Mouse (Mus musculus): ENCODE data around the gene Smg8. TPM values are rescaled to one million over a fixed set of nuclear protein-coding genes. Genes with fewer than 3 reads are reported as not detected.

The Smg8 gene
- 21.0 and 23.2 TPM in 2 replicates for polyA plus RNA-seq (2014; fragmentation: Nextera tagmentation; extraction: Ambion mirVana)

DNA sequence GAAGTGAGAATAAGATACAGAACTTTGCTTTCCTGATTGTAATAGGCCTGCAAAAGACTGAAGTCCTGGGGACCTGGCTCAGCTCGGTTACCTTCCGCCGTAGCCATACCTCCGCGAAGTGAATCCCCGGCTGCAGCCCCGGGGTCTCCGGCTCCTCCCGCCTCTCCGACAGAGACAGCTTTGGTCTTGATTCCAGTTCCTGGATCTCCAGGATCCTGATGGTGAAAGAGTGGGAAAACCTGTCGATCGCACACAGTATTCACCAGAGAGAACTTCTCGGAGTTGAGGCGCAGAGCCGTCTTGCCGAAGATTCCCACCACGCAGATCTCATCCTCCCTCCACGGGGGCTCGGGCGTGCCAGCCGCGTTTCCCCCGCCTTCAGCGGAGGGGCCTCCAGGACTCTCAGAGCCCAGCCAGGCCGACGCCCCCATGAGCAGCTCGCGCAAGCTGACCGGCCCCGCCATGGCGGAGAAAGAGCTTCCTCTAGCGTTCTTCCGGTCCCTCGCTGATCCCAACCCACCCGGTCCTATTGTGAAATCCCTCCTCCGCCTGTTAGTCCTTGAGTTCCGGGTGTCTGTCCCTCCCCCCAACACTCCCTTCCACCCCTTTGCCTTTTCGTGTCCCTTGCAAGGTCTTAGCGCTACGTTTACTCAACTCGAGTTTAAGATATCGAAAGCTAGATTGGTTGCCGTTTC, at the start of gene Smg8:
Smg8 (minus strand) TSS at position 485 of the 695 bp plus-strand sequence.
- H3K9me3 ChIP-seq (ENCODE audit: control insufficient read depth, low read length) = no peaks in the 10 kb centered on the region
- WGBS = under 1% methylated on average over 43 of the region's 43 CpGs
- peak within 1 kb of the TSS; percentile 89 for H3K4me3 ChIP-seq (ENCODE audit: low read depth, low read length)
- H3K9ac ChIP-seq (ENCODE audit: low read length) = peak within 1 kb of the TSS; percentile 77
- peaks cover 22% of the 10 kb centered on the region for H3K4me1 ChIP-seq (replicated peaks; ENCODE audit: control insufficient read depth, insufficient read depth, low read length)
- H3K36me3 ChIP-seq (ENCODE audit: control insufficient read depth, insufficient read depth, low read length) = peaks cover 58% of the 10 kb centered on the region
- no peaks in the 10 kb centered on the region for H3K27me3 ChIP-seq (replicated peaks; ENCODE audit: control insufficient read depth, insufficient read depth, low read length)
- H3K4me2 ChIP-seq (ENCODE audit: low read length) = peak within 1 kb of the TSS; percentile 83
- peak within 1 kb of the TSS; percentile 69; the same call in 1 of the 2 replicates for H3K27ac ChIP-seq (ENCODE audit: low read depth)
- DNase-seq (ENCODE audit: low spot score) (peak; percentile 85), ATAC-seq (replicated peaks; ENCODE audit: low FRiP score, low TSS enrichment, low read depth) (peak; percentile 86)

DNA sequence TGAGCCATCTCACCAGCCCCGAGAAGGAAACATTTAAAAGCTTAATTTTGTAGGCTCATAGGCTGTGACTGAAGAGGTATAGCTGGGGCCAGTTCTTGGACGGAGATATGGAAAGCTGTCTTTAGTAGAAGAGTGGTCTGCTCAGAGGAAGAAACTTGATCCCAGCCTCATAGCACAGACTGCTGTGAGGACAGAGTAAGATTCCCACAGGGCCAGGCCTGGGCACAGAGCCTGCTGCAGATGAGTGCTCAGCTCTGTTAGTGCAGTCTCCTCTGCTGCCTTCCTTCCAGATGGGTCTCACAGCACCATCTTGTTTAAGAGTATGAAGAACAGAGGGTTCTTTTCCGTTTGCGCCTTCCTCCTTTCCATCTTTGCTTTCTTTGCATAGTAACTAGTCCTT, 49.7 kb upstream of the Smg8 start:
- Histone ChIP-seq H3K27me3 (replicated peaks; ENCODE audit: control insufficient read depth, insufficient read depth, low read length) (no peaks in the 10 kb centered on the region), H3K4me3 (ENCODE audit: low read depth, low read length) (no peak overlapping the region), H3K4me1 (replicated peaks; ENCODE audit: control insufficient read depth, insufficient read depth, low read length) (no peaks in the 10 kb centered on the region), H3K4me2 (ENCODE audit: low read length) (no peak overlapping the region), H3K36me3 (ENCODE audit: control insufficient read depth, insufficient read depth, low read length) (peaks cover 6% of the 10 kb centered on the region), H3K9me3 (ENCODE audit: control insufficient read depth, low read length) (no peaks in the 10 kb centered on the region), H3K9ac (ENCODE audit: low read length) (no peak overlapping the region), H3K27ac (ENCODE audit: low read depth) (no peak overlapping the region)
- ATAC-seq (replicated peaks; ENCODE audit: low FRiP score, low TSS enrichment, low read depth) = no peak
- WGBS = 91% methylated on average over 4 of the region's 4 CpGs
- DNase-seq (ENCODE audit: low spot score) = no peak

DNA sequence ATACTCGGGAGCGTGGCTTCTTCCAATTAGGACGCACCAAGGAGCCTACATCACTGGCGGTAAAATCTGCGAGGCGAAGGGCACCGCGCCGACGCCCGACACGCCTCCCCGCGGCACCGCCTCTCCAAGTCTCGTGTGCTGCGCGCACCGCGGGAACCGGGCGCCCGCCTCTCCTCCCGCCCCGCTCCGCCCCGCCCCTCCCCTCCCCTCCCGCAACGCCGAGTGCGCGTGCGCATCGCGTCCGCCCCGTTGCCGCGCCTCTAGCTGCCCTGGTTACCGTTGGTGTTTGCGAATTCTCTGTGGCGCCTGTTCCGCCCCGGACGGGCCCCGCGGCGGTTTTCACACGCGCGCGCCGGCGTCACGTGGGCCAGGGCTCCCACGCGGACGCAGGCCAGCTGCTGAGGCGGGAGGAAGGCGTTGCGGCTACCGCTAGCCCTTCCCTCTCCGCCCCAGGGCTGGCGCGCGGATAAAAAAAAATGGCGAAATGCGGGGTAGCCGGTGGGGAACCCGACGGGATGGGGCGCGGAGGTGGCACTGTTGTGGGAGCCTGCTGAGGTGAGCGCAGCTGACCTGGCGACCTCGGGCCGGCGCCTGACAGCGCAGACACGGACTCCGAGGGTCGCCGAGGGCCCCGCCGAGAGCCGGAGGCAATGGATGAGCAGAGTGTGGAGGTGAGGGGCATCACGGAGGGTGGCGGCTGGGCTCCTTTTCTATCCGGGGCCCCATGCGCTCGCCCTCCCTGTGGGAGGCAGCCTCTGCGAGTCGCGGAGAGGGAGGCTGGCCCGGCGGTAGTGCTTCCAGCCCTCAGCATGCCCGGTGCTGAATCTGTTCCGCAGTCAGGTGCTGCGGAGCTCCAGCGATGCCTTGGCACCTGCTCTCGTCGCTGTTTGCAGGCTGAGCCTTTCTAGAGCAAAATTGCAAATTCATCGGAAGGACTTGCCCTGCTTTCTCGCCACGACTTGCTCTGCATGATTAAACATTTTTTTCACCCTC, 40.5 kb upstream of the Smg8 start, which contains the start of gene Trim37:
Trim37 (plus strand) TSS at position 254 of the 993 bp plus-strand sequence.
- under 1% methylated on average over 99 of the region's 105 CpGs for WGBS
- H3K4me3 ChIP-seq (ENCODE audit: low read depth, low read length) = peak within 1 kb of the TSS; percentile 90
- H3K9me3 ChIP-seq (ENCODE audit: control insufficient read depth, low read length) = no peaks in the 10 kb centered on the region
- H3K4me1 ChIP-seq (replicated peaks; ENCODE audit: control insufficient read depth, insufficient read depth, low read length) = peaks cover 9% of the 10 kb centered on the region; the same call in 1 of the 2 replicates
- ATAC-seq (replicated peaks; ENCODE audit: low FRiP score, low TSS enrichment, low read depth) (peak; percentile 93), DNase-seq (ENCODE audit: low spot score) (peak; percentile 90)
- peak within 1 kb of the TSS; percentile 79 for H3K4me2 ChIP-seq (ENCODE audit: low read length)
- H3K9ac ChIP-seq (ENCODE audit: low read length) = peak within 1 kb of the TSS; percentile 83
- no peaks in the 10 kb centered on the region for H3K27me3 ChIP-seq (replicated peaks; ENCODE audit: control insufficient read depth, insufficient read depth, low read length)
- peak within 1 kb of the TSS; percentile 86 for H3K27ac ChIP-seq (ENCODE audit: low read depth)
- peaks cover 31% of the 10 kb centered on the region for H3K36me3 ChIP-seq (ENCODE audit: control insufficient read depth, insufficient read depth, low read length)

DNA sequence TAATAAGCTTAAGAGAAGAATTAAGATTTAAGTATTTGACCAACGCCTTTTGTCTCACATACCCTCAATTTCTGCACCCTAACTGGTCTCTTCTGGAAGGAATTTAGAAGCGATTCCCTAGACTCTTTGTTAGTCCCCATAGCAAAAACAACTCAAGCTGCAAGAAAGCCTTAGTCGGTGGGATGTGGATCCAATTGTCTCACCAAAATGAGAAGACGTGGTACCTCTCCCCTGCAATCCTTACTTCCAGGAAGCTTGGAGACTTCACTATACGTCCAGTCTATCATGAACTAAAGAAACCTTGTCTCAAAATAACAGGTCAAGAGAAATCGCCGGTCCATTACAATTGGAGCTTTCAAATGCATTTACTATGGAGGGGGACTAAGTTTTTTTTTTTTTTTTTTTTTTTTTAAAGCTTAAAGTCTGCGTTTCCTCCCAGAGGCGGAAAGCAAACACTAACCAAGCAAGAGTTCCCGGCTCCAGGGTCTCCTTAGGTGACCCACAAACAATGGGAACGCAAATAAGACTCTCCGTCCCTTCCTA, 39.8 kb upstream of the Smg8 start:
- Histone ChIP-seq H3K4me1 (replicated peaks; ENCODE audit: control insufficient read depth, insufficient read depth, low read length) (peaks cover 9% of the 10 kb centered on the region; the same call in 1 of the 2 replicates), H3K36me3 (ENCODE audit: control insufficient read depth, insufficient read depth, low read length) (peaks cover 39% of the 10 kb centered on the region), H3K9ac (ENCODE audit: low read length) (peak overlapping the region; percentile 57), H3K4me3 (ENCODE audit: low read depth, low read length) (peak overlapping the region; percentile 90), H3K9me3 (ENCODE audit: control insufficient read depth, low read length) (no peaks in the 10 kb centered on the region), H3K4me2 (ENCODE audit: low read length) (peak overlapping the region; percentile 61), H3K27me3 (replicated peaks; ENCODE audit: control insufficient read depth, insufficient read depth, low read length) (no peaks in the 10 kb centered on the region), H3K27ac (ENCODE audit: low read depth) (peak overlapping the region; percentile 86)
- DNase-seq (ENCODE audit: low spot score) (no peak), ATAC-seq (replicated peaks; ENCODE audit: low FRiP score, low TSS enrichment, low read depth) (no peak)
- 1% methylated on average over 12 of the region's 12 CpGs for WGBS

GRCm38 (mm10) chr11:87125562-87125961, 39.0 kb upstream of the Smg8 start:
- DNase-seq (ENCODE audit: low spot score) (no peak), ATAC-seq (replicated peaks; ENCODE audit: low FRiP score, low TSS enrichment, low read depth) (no peak)
- H3K9me3 ChIP-seq (ENCODE audit: control insufficient read depth, low read length) = no peaks in the 10 kb centered on the region
- H3K27ac ChIP-seq (ENCODE audit: low read depth) = no peak overlapping the region; the same call in 1 of the 2 replicates
- H3K4me1 ChIP-seq (replicated peaks; ENCODE audit: control insufficient read depth, insufficient read depth, low read length) = peaks cover 9% of the 10 kb centered on the region; the same call in 1 of the 2 replicates
- H3K9ac ChIP-seq (ENCODE audit: low read length) = peak overlapping the region; percentile 57; the same call in 1 of the 2 replicates
- H3K4me3 ChIP-seq (ENCODE audit: low read depth, low read length) = no peak overlapping the region
- no peaks in the 10 kb centered on the region for H3K27me3 ChIP-seq (replicated peaks; ENCODE audit: control insufficient read depth, insufficient read depth, low read length)
- peak overlapping the region; percentile 61 for H3K4me2 ChIP-seq (ENCODE audit: low read length)
- 59% methylated on average over 4 of the region's 4 CpGs for WGBS
- H3K36me3 ChIP-seq (ENCODE audit: control insufficient read depth, insufficient read depth, low read length) = peaks cover 43% of the 10 kb centered on the region

- WGBS = 84% methylated on average over 8 of the region's 8 CpGs
- no peak overlapping the region for H3K27ac ChIP-seq (ENCODE audit: low read depth)
- H3K9me3 ChIP-seq (ENCODE audit: control insufficient read depth, low read length) = no peaks in the 10 kb centered on the region
- no peaks in the 10 kb centered on the region for H3K27me3 ChIP-seq (replicated peaks; ENCODE audit: control insufficient read depth, insufficient read depth, low read length)
- H3K9ac ChIP-seq (ENCODE audit: low read length) = no peak overlapping the region
- ATAC-seq (replicated peaks; ENCODE audit: low FRiP score, low TSS enrichment, low read depth) = no peak
- no peak overlapping the region for H3K4me3 ChIP-seq (ENCODE audit: low read depth, low read length)
- DNase-seq (ENCODE audit: low spot score) = no peak
- 0 out of 2 replicates have a peak, but pooled peaks cover 3% of the 10 kb centered on the region for H3K4me1 ChIP-seq (replicated peaks; ENCODE audit: control insufficient read depth, insufficient read depth, low read length)
- H3K36me3 ChIP-seq (ENCODE audit: control insufficient read depth, insufficient read depth, low read length) = peaks cover 72% of the 10 kb centered on the region
- H3K4me2 ChIP-seq (ENCODE audit: low read length) = no peak overlapping the region
Measured at GRCm38 (mm10) chr11:87121864-87122263, 35.3 kb upstream of the Smg8 start.

DNA sequence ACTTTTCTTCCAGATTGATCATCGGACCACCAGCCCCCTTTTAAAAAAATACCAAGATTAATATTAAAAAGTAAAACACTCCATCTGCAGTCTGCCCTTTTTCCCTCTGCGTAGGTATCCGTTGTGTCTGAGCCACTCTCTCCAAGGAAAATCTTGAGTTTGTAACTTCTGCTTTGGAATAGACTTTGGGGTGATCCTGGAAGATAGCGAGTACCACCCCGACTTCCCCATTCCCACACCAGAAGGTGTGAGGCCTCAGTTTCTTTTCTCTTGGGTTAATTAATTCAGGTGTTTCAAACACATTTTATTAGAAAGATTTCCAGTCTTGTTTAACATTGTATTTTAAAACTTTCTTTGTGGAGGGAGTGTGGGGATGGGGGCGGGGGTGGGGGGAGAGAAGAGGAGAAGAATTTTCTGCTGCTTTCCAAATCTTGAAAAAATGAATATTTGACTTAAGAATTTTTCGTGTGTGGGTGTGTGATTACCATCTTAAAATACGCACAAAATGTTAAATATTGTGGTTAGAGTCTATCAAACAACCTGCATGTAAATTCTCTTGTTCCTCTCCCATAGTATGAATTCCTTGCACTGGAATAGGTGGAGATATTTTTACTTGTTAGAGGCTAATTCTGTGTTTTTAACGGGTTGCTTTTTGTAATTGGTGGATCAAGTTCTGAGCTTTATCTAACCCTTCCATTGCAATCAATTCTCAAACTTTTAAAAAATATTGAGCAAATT, 23.8 kb upstream of the Smg8 start:
- Histone ChIP-seq H3K27me3 (replicated peaks; ENCODE audit: control insufficient read depth, insufficient read depth, low read length) (no peaks in the 10 kb centered on the region), H3K9ac (ENCODE audit: low read length) (peak overlapping the region; percentile 98), H3K9me3 (ENCODE audit: control insufficient read depth, low read length) (no peaks in the 10 kb centered on the region), H3K4me2 (ENCODE audit: low read length) (peak overlapping the region; percentile 83), H3K27ac (ENCODE audit: low read depth) (peak overlapping the region; percentile 97), H3K4me3 (ENCODE audit: low read depth, low read length) (peak overlapping the region; percentile 99), H3K36me3 (ENCODE audit: control insufficient read depth, insufficient read depth, low read length) (peaks cover 53% of the 10 kb centered on the region), H3K4me1 (replicated peaks; ENCODE audit: control insufficient read depth, insufficient read depth, low read length) (peaks cover 9% of the 10 kb centered on the region)
- no peak for DNase-seq (ENCODE audit: low spot score)
- ATAC-seq (replicated peaks; ENCODE audit: low FRiP score, low TSS enrichment, low read depth) = no peak
- 5% methylated on average over 9 of the region's 9 CpGs for WGBS

Data from intestine, embryonic 14.5 days (tissue).